Mouse (Mus musculus) liver, embryonic 14.5 days (tissue): ENCODE measurements at regions not wholly inside any gene's neighbourhood (a gene's known extent, or its start where the extent isn't known, plus 50 kb on each side); places are given as distances from the start of the nearest gene placed in this dataset.
A peak's percentile ranks its signal among the peaks of the same experiment; 100 is the strongest.

Experiments used
- ATAC-seq: fragments of 200-750 bp; cut with Nextera tagmentation; 2 replicates; pipeline ENCODE4 v1.8.0; 2017; ENCODE audit warnings: moderate number of reproducible peaks, mild to moderate bottlenecking, moderate library complexity; ENCODE audit not compliant: insufficient read depth
- DNase-seq, 3 experiments: peaks; one replicate each; pipeline ENCODE4 v3.0.0-alpha.2; 2012 to 2013; ENCODE audit warnings: low read depth in 3 of 3, low spot score in 3 of 3
- H3K27ac ChIP-seq: fragments of 300-500 bp; sonication (generic); 2 replicates; pipeline ENCODE4 v1.5.1; 2014; ENCODE audit warnings: moderate library complexity, mild to moderate bottlenecking, control low read depth, inconsistent platforms
- H3K27me3 ChIP-seq: fragments of 300-500 bp; sonication (generic); 2 replicates; pipeline ENCODE4 v1.6.1; 2014; ENCODE audit warnings: mild to moderate bottlenecking, low read length, moderate library complexity; ENCODE audit not compliant: control insufficient read depth, insufficient read depth
- H3K36me3 ChIP-seq: fragments of 300-500 bp; sonication (generic); replicated peaks from 2 replicates; pipeline ENCODE4 v1.6.1; 2014; ENCODE audit warnings: low read depth; ENCODE audit not compliant: control insufficient read depth, insufficient read depth
- H3K4me1 ChIP-seq, 2 experiments: fragments of 200-500 bp in 1 of 2; fragments of 300-500 bp in 1 of 2; sonication (generic) in 1 of 2; replicated peaks; 2 replicates each; pipeline ENCODE4 v1.6.1; 2012 to 2014; ENCODE audit warnings: antibody characterized with exemption in 1 of 2, inconsistent platforms in 1 of 2, low read length in 1 of 2; ENCODE audit not compliant: control insufficient read depth in 2 of 2, insufficient read depth in 2 of 2
- H3K4me2 ChIP-seq: fragments of 300-500 bp; sonication (generic); 2 replicates; pipeline ENCODE4 v1.6.1; 2014; ENCODE audit warnings: low read depth, mild to moderate bottlenecking, control low read depth, moderate library complexity
- H3K4me3 ChIP-seq, 2 experiments: fragments of 200-500 bp in 1 of 2; fragments of 300-500 bp in 1 of 2; sonication (generic) in 1 of 2; 2 replicates each; pipeline ENCODE4 v1.5.1; 2012 to 2014; ENCODE audit warnings: low read depth in 2 of 2, low read length in 2 of 2, mild to moderate bottlenecking in 2 of 2, control low read depth in 1 of 2, inconsistent platforms in 1 of 2, moderate library complexity in 1 of 2; ENCODE audit not compliant: insufficient read depth in 1 of 2
- H3K9ac ChIP-seq: fragments of 300-500 bp; sonication (generic); replicated peaks from 2 replicates; pipeline ENCODE4 v1.6.1; 2014; ENCODE audit warnings: mild to moderate bottlenecking, control low read depth, moderate library complexity
- H3K9me3 ChIP-seq: fragments of 300-500 bp; sonication (generic); 2 replicates; pipeline ENCODE4 v1.6.1; 2016; ENCODE audit warnings: low read length, mixed read lengths; ENCODE audit not compliant: control insufficient read depth
- CTCF ChIP-seq: IDR thresholded peaks from 2 replicates; pipeline ENCODE4 v1.5.1; 2016; ENCODE audit warnings: antibody characterized with exemption, low read depth, control low read depth
- EP300 ChIP-seq: IDR thresholded peaks from 2 replicates; pipeline ENCODE4 v1.6.1; 2016; ENCODE audit warnings: antibody characterized with exemption, low read depth
- WGBS: fragments of 180-500 bp; shearing (Covaris S2); extraction: QIAGEN DNeasy Blood & Tissue Kit; methylation state at CpG from one replicate; pipeline ENCODE4 v1.1.7; 2014; ENCODE audit not compliant: insufficient replicate concordance; 5-methylcytosine and 5-hydroxymethylcytosine counted together

GRCm38 (mm10) chr8:126808496-126808895 is 137.1 kb downstream of the Tomm20 start:
- WGBS: 70% methylated on average over 4 of the region's 4 CpGs
- H3K9me3 ChIP-seq: no peaks in the 10 kb centered on the region
- H3K27ac ChIP-seq: no peak overlapping the region; the same call in 1 of the 2 replicates
- H3K4me2 ChIP-seq: no peak overlapping the region
- H3K27me3 ChIP-seq: no peaks in the 10 kb centered on the region
- no peak for TF ChIP-seq CTCF
- no peak for TF ChIP-seq EP300
- H3K9ac ChIP-seq: no peak overlapping the region
- DNase-seq (no peak), ATAC-seq (no peak)
- H3K4me1 ChIP-seq: peaks cover 5 to 43% of the 10 kb centered on the region in 2 experiments
- H3K36me3 ChIP-seq: no peaks in the 10 kb centered on the region
- H3K4me3 ChIP-seq: no peak overlapping the region

DNA sequence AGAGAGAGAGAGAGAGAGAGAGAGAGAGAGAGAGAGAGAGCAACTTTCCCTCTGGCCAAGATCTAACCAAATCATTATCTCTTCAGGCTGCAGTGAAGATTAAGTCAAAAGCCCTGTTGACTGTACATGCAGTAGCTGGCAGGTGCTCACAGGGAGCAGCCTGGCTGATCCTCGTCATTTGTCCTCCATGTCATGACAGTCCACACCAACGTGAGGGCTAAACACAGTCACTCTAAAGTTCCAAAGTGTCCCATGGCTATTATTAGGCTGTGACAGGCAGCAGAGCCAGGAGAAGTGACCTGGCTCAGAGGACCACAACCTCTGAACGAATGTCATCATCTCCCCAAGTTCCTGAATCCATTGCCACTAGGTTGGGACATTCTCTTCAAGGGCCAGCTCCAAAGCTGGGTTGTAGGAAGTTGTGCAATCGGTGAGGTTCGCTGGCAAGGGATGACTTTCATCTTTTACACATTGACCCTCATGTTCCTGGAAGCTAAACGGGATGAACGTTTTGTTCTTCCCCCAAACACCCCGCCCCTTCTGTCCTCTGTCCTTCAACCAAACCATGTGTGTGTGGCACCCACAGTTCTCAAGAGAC is 138.4 kb downstream of the Tomm20 start:
- Histone ChIP-seq H3K27me3 (no peaks in the 10 kb centered on the region), H3K36me3 (no peaks in the 10 kb centered on the region), H3K9me3 (no peaks in the 10 kb centered on the region), H3K4me2 (no peak overlapping the region), H3K4me1 (peaks cover 5 to 50% of the 10 kb centered on the region in 2 experiments), H3K9ac (no peak overlapping the region), H3K4me3 (no peak overlapping the region), H3K27ac (peak overlapping the region; percentile 13; the same call in 1 of the 2 replicates)
- DNase-seq (peak in 1 of 3 experiments; percentile 52), ATAC-seq (peak; percentile 47)
- 0 out of 2 replicates have a peak, but pooled peaks have one; percentile 8 for TF ChIP-seq CTCF
- no peak for TF ChIP-seq EP300
- whole genome bisulfite sequencing: 15% methylated on average over 8 of the region's 8 CpGs

DNA sequence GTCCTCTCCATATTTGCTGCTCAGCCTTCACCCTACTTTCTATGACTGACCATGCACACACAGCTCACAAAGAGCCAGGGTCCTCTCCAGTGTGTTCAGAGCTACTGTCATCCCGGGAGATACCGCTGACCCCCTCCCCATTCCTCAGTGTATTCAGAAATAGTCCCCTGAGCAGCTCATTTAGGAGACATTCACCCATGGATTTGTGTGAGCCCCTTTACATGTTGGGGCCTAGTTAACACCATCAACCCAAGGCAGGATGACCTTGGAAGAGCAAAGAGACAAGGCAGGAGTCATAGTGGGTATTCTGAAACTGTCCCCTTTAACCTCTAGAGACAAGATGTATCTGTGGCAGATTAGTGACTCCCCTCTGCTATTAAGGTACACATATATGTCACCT is 139.1 kb downstream of the Tomm20 start:
- DNase-seq (no peak), ATAC-seq (no peak)
- H3K9me3 ChIP-seq: no peaks in the 10 kb centered on the region
- H3K4me2 ChIP-seq: no peak overlapping the region
- 60% methylated on average over 2 of the region's 2 CpGs for WGBS
- TF ChIP-seq EP300 (no peak), CTCF (no peak)
- H3K4me1 ChIP-seq: peaks cover 5 to 50% of the 10 kb centered on the region in 2 experiments
- H3K27me3 ChIP-seq: no peaks in the 10 kb centered on the region
- no peak overlapping the region for H3K4me3 ChIP-seq
- H3K36me3 ChIP-seq: no peaks in the 10 kb centered on the region
- H3K27ac ChIP-seq: peak overlapping the region; percentile 14; the same call in 1 of the 2 replicates
- no peak overlapping the region for H3K9ac ChIP-seq

- Histone ChIP-seq H3K27me3 (no peaks in the 10 kb centered on the region), H3K4me3 (no peak overlapping the region), H3K36me3 (no peaks in the 10 kb centered on the region), H3K4me2 (no peak overlapping the region), H3K9me3 (no peaks in the 10 kb centered on the region), H3K27ac (no peak overlapping the region), H3K4me1 (peaks cover 5 to 50% of the 10 kb centered on the region in 2 experiments), H3K9ac (no peak overlapping the region)
- 38% methylated on average over 3 of the region's 3 CpGs for WGBS
- TF ChIP-seq EP300 (no peak), CTCF (no peak)
- no peak for DNase-seq
- no peak for ATAC-seq
Measured at GRCm38 (mm10) chr8:126806181-126806560, 139.5 kb downstream of the Tomm20 start.

DNA sequence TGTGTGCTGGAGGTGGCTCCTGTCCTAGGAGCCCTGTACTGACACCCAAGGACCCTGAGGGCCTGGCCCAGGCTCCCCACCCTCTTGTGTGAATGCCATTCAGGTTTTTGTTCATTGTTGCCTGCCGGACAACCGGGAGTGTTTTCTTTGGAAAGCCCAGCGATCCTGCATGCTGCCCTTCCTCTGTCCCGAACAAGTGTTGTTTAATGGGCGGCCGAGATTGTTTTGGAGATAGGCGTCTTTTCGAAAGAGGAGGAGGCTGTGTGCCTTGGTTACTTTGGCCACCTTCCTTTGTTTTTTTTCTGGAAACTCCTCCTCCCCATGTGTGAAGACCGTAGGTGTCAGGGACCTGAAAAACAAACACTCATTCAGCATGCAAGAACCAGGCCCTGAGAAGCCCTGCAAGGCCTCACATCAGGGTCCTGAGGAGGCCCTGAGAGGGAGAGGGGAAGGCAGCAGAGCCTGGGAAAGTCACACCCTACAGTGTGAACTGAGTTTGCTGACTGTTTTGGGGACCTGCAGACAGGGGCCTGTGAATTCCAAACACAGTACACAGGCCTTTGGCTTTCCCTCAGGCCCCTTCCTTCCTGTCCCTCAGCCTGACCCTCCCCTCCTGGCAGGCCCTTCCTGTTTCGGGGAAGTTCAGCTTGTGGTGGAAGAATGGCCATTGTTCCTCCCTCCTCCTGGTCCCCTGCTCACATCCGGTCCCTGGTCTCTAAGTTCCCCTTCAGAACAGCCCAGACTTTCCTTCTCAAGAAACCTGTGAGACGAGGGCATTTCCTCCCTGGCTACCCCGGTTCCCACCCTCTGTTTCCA is 140.1 kb downstream of the Tomm20 start:
- no peaks in the 10 kb centered on the region for H3K27me3 ChIP-seq
- no peak overlapping the region for H3K4me3 ChIP-seq
- H3K36me3 ChIP-seq: no peaks in the 10 kb centered on the region
- H3K4me1 ChIP-seq: peaks cover 5 to 50% of the 10 kb centered on the region in 2 experiments
- no peak overlapping the region for H3K27ac ChIP-seq
- 31% methylated on average over 13 of the region's 13 CpGs for WGBS
- H3K9me3 ChIP-seq: no peaks in the 10 kb centered on the region
- DNase-seq (no peak), ATAC-seq (peak; percentile 27; the same call in 1 of the 2 replicates)
- H3K4me2 ChIP-seq: no peak overlapping the region
- no peak overlapping the region; the same call in 1 of the 2 replicates for H3K9ac ChIP-seq
- TF ChIP-seq EP300 (no peak), CTCF (no peak)
